Mouse (Mus musculus) left cerebral cortex, adult 8-10 months (tissue): ENCODE data around the gene Psme3. TPM values are rescaled to one million over a fixed set of nuclear protein-coding genes. Genes with fewer than 3 reads are reported as not detected.

Experiments used
- DNase-seq, 2 experiments: peaks; one replicate each; pipeline ENCODE4 v3.0.0; 2022; ENCODE audit warnings: low spot score in 2 of 2
- total RNA-seq, 4 experiments: library from RNA; stranded (reverse); gene quantifications; 2 replicates each; pipeline ENCODE4 v1.2.4; 2022

The Psme3 gene
- total RNA-seq: 100 to 1,000 TPM; 108 to 132 (median 125) TPM

DNA sequence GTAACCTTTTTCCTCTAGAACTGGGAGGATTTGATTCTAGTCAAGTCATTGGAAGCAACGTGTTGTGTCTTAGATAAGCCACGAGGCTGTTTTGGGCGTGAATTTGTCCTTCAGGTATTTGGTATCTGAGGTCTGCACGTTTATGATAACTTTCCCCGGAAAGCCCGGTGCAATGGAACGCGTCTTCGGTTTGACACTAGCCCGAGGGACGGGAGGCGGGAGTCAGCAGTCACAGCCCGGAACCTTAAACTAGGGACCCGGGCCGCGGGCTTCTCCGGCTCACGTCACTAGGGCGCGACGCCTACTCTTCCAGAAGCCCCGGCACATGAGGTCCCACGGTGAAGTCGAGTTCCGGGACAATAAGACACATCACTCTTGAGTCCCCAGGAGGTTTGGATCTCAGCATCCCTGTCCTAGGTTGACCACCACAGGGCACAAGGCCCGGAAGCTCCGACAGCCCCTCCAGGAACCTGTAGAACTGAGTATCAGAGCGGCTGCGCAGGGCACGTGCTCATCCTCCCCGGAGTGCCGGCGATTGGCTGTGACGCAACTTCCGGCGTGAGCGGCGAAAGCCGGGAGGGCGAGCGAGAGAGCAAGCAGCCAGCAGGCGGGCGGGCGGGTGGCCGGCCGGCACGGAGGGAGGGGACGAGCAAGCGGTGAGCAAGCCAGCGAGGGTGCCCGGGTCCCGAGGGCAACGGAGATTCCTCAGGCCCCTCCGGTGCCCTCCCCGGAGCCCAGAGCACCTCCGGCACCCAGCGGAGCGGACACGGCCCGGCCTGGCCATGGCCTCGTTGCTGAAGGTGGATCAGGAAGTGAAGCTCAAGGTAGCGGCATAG is at the start of gene Psme3:
Gene Psme3, plus strand, starts transcription at position 549 of the 836 bp plus-strand sequence.
- peak; percentile 91 to 95 for DNase-seq

DNA sequence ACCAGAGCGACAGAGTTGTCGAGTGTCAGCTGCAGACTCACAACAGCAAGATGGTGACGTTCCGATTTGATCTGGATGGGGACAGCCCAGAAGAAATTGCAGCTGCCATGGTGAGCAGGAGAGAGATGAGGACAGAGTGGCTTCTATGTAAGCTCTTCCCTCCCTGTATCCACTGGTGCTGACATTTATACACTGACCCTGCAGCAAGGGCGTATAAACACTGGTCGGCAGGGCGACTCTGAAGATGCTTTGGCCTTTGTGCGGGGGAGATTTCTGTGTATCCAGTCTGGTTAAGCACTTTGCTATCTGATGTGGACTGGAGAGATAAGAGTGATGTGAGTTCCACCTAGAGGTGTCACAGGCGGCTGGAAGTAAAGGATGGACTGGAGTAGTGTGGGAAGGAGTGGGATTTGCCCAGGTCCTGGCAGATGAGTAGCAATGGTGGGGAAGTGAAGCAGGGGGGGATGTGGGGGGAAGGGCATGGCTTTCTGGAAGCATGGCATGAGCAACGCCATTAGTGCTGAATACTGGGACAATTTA is 46.4 kb upstream of the Psme3 start:
- no peak for DNase-seq

DNA sequence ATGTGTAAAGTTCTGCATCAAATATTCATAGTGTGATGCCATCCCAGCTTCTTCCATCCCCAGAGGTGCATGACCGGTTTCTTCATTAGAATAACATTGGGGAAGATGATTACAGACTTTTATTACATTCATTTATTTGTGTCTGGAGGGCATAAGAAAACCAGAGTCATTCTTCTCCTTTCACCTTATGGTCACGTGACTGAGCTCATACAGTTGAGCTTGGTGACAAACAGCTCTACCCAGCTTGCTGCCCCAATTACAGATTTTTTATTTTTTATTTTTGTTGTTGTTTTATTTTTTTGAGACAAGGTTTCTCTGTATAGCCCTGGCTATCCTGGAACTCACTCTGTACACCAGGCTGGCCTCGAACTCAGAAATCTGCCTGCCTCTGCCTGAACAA is 43.6 kb upstream of the Psme3 start:
- DNase-seq: no peak

DNA sequence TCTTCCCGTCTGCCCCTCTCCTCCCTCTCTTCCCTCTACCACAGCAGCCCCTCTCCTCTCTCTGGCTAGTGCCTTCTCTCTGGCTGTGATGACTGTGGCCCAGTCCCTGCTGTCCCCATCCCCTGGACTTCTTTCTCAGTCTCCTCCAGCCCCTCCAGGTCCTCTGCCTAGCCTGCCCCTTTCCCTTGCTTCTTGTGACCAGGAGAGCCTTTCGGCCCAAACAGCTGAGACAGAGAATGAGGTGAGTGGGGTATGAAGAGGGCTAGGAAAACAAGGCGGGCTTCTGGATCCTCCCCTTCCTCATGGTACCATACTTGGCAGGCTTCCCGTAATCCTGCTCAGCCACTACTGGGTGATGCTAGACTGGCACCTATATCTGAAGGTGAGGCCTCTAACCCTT is 40.7 kb upstream of the Psme3 start:
- DNase-seq: no peak

DNA sequence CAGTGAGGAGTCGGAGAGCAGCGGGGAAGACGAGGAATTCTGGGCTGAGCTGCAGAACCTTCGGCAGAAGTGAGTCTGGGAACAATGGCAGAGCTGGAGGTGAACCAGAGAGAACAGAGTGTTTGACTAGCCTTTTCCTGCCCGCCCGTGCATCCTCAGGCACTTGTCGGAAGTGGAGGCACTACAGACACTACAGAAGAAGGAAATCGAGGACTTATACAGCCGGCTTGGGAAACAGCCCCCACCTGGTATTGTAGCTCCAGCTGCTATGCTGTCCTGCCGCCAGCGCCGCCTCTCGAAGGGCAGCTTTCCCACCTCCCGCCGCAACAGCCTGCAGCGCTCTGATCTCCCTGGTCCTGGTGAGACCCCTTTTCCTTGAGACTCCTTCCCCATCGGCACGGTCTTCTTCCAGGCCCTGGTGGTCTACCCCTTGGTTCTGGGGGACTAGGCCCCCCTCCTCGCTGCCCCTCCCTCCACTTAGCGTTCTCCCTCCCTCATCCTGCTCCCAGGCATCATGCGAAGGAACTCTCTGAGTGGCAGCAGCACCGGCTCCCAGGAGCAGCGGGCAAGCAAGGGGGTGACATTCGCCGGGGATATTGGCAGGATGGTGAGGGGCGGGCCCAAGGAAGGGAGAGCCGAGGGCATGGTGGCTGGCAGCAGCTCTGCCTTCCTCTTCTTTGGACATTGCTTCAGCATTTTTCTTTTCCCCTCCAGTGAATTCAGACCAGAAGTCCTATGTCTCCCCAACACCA is 39.5 kb upstream of the Psme3 start:
- DNase-seq: no peak

DNA sequence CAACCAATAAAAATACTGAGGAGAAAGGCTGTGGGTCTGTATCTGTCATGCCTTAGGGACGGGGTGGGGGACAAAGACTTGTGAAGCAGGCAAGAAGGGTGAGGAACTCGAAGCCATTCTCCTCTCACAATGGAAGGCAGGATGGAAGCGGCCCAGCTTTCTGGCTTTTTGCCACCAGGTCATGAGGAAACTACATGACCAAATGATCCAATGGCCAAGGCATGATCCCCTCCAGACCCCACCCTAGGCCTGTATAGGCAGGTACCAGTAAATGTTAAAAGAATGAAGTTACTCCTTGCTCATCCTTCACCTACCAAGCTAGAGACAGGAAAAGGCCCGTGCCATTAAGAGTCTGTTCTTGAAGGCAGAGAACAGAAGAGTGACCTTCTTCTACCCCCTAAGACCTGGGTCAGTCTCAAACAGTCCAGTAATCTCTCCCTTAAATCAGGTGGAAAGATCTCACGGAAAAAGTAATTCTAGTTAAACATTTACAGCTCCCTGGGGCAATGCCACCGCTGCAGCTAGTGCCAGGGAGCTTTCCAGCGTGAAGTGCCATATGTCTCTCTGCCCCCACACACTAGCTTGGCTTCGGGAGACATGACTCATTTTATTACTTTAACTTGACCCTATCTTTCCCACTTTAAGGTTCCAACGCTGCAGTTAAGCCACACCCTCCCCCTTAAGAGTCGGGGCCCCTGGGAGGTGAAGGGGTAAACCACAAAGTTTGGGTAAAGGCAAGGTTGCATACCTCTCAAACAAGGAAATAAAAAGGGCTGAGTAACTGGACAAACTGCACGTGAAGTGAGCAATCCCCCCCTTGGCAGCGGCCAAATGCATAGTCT is 38.4 kb upstream of the Psme3 start:
- DNase-seq: no peak

DNA sequence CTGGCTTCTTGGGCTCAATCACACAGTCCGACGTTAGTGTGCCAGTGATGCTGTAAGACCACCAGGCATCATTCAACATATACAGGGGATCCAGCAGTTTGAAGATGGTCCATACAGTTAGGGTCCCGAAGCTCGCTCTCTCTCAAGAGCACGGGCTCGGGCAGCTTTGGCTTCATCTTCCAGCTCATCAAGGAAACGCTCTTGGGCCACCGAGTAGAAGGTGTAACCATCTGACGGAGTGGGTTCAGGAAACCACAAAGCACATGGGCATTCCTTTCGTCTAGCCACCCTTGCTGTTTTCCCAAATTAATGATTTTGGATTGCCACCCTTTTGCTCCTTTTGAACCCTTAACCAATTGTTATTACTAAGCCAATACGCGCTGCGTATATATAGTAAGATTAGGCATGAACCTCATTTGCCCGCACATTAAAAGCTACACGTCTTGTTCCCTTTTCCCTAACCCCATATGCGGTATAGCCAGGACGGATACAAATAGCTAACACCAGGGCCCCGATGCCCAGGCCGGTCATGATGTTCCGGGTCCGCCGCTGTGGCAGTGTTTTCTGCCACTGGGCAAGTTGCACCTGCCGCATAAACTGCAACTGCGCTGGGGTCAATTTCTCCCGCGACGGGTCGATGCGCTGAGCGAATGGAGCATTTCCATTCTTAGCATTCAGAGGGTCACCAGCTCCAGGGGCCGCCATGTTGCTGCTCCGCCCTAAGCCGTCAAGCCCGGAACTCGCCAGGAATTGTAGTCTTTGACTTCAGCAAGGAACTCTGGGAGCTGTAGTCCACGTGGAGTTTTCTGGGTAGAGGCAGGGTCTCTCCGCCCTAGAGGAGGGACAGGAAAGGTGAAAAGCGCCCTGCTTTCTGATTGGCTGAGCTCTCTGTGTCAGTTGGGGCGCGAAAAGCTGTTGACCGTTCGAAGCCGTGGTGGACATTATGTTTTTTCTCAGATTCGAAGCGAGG is 37.5 kb upstream of the Psme3 start, which contains the start of the genes Cntd1 and Coa3:
Gene Cntd1, plus strand, starts transcription at position 790 of the 970 bp plus-strand sequence.
Gene Coa3, minus strand, starts transcription at position 892 of the 970 bp plus-strand sequence.
- peak; percentile 60 to 81 for DNase-seq

DNA sequence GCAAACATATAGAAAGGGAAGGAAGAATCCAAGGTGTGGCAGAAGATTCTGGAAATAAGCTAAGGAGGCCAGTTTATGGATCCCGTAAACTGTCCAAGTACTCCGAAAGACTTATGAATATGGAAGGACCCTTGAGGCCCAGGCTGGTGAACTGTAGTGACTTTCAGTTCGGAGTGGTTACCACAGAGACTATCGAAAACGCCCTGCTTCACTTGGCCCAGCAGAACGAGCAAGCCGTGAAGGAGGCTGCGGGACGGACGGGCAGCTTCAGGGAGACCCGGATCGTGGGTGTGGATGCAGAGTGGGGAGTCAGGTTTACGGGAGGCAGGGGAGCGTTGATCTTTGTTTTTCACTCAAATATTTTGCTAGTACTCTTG is 36.8 kb upstream of the Psme3 start:
- DNase-seq: no peak

DNA sequence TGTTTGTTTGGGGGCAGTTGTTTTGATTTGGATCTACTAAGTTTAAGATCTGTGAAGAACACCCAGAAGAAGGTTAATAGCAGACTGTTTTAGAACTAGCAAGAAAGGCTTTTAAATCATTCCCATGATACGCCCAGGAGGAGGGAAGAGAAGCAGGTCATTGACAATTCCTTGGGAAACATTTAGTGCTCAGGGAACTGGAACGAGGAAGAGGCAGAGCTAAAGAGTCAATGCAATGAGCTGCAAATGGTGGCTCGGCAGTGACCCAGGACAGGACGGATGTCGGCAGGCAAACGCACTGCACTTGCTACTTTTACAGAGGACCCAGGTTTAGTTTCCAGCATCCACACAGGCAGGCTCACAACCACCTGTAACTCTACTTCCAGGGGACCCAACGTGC is 35.2 kb upstream of the Psme3 start:
- DNase-seq: no peak

DNA sequence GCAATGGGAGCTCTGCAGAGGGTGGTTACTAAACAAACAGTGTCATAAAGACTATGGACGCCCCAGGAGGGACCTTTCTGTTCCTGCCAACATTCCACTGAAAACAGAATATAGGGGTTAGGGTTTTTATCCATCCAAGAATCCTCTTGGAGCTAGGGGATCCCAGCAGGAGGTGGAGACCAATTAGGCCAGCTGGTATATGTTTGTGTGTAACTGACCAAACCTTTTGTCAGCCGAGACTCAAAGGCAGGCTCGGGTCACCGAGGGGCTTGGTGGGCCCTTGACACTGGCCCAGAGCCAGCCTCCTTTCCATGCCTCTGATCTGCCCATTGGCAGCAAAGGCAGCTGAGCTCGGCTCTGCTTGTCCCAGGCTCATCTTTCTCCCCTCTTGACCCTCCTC is 33.1 kb upstream of the Psme3 start:
- DNase-seq: no peak

DNA sequence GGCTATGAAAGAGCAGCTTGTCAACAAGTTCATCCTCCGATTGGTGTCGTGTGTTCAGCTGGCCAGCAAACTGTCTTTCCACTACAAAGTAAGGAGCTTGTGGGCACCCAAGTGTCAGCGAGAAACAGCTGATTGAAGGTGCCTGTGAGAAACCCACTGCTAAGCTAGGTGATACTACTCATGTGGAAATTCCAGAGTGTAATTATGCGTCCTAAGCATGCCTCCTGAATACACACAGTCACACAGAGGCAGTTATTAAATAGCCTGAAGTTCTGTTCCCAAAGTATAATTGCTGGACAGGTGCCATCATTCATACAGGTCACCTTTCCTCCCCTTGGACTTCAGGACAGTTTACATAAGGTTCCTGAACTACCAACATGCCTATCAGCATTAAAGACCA is 32.2 kb upstream of the Psme3 start:
- no peak for DNase-seq

DNA sequence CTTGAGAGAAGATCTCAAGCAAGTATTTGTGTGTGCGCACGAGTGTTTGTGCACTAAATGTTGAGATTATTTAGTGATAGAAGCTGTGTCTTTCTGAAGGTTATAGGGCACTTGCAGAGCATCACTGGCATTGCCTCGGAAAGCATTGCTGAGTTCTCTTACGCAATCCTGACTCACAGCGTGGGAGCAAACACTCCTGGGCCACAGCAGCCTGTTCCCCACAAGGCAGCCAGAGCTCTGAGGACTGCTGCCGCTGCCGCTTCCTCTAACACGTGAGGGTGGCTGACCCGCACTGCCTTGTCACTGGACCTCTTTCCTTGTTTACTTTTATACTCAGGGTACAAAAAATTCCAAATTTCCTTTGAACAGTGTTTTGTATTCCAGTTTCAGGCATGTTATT is 28.7 kb upstream of the Psme3 start:
- no peak for DNase-seq

DNA sequence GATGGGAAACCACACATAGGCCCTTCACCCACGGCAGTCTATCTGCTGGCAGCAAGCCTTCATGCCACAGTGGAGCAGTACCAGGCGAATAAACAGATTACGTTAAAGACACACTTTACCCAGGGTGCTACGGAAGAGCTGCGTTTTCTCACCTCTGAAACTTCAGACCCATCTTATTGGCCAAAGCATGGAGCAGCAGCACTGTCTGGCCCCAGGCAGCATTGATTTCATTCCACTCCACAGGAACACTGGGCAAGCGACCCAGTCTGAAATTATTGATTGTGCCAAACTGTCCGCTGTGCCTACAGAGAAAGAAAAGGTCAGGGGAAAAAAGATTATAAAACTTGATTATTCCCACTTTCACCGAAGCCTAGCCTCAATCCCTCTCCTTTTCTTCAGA is 24.8 kb upstream of the Psme3 start:
- no peak for DNase-seq

DNA sequence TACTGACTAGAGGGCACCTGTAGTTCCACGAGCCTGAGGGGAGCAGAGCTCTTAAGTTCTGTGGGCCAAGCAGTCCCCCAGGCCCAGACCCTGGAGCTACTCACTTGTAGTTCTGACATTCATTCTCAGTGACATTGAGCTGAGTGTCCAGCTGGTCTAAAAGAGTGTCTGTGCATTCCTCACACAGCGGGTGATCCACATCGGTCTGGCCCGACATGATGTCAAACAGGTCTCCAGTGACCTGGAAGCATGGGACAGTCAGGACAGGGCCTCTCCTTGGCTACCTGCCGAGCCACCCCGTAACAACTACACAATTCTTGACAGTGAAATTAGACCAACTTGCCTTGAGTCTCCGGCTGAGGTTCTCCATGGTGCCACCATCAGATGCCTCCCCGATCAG is 20.8 kb upstream of the Psme3 start:
- DNase-seq: no peak

DNA sequence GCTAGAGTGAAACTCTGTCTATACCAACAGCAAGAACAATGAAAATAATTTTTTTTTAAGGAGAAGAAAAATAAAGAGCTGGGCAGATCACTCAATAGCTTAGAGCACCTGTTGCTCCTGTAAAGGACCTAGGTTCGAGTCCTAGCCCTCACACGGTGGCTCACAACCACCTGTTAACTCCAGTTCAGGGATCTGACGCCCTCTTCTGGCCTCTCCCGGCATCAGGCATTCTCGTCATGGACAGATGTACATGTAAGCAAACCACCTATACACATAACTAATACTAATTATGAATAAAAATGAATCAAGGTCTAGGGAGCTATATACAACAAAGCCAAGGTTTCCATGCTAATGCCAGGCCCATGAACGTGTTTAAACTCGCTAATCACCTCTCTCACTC is 15.1 kb upstream of the Psme3 start:
- DNase-seq: no peak

DNA sequence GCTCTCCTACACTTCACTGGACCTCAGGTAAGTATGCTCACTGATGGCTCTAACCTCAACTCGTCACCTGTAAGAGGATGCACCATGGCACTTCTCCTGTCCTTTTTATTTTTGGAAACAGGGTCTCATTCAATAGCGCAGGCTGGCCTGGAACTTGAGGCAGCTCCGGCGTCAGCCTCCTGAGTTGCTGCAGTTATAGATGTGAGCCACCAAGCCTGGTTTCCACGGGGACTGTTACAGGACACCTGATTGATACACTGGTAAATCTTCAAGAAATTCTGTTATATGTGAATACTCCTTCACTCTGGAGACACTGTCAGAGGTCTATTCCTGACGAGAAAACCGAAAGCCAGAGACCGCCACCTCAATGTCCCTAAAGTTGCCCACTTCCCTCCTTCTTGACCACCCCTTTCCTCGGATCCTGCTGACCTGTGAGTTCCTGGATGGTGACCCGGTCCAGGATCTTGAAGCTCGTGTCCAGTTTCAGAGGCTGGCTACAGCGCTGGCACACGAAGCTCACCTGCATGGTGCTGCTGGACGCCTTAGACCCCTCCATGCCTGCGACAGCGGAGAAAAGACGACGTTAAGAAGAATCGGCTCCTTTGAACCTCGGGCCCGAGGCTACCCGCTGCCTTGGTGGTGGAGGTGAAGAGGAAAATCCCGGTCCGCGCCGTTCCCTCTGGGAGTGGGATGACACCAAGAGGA is 14.6 kb upstream of the Psme3 start:
- no peak for DNase-seq

DNA sequence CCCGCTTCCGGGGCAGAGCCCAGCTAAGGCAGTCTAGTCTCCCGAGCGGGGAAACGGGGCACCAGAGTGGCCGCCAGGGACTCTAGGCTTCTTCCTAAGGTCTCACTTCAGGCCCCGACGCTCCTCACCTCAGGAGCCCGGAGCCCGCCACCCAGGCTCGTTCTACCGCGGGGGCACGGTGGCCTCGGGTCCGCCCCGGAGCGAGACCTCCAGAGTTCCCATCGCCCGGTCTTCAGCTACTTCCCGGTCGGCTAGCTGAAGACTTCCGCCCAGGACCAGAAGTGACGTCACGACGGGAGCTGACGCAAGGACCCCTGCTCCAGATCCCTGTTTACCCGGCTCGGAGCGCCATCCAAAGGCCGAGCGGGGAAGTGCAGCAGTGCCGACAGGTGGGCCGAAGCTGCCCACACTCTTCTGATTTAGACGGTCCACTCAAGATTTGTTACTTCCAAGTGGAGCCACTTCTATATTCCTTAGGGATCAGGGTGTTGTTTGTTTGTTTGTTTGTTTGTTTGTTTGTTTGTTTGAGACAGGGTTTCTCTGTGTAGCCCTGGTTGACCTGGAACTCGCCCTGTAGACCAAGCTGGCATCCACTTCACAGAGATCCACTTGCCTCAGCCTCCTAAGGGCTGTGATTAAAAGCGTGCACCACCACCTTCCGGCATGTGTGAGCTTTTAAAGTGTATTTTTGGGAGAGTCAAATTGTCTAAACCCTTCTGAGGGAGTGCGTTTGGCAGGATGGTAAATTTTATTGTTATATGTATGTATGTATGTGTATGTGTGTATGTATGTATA is 13.8 kb upstream of the Psme3 start, which contains the start of gene Becn1:
Gene Becn1, minus strand, starts transcription at position 283 of the 795 bp plus-strand sequence.
- DNase-seq: peak; percentile 91 to 96

DNA sequence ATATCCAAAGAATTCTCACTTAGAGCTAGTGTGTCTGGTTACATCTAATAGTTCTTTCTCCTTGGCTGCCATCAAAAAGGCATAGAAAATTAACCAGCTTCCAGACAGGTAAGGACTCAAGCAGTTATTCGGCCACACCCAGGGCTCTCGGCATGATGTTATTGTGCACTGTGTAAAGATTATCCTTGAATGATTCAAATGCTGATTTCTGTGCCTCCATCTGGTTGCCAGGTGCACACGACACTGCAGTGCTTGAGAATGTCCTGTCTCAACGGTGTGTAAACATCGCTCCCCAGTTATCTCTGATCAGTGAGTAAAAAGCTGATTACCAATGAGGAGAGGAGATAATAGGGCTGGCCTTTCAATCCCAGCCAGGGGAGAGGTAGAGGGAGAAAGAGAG is 8.3 kb upstream of the Psme3 start:
- no peak for DNase-seq

DNA sequence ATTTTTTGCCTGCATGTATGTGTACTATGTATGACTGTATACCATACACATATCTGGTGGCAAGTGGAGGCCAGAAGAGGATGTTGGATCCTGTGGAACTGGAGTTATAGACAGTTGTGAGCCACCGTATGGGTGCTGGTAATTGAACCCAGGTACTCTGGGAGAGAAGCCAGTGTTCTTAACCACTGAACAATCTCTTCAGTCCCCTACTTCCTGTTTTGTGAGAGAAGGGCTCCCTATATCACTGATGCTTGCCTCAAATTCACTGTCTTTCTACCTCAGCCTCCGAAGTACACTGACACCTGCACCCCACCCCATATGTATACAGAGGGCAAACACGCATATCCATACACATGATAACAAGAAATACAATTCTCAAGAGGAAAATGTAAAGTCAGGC is 4.9 kb upstream of the Psme3 start:
- DNase-seq: no peak
